Mouse (Mus musculus): Measurements from ENCODE around the gene Gpr171.

GRCm38 (mm10) chr3:59145194-59145593, 43.6 kb upstream of the Gpr171 start:
- TF ChIP-seq CTCF (IDR thresholded peaks at IDR 0.05; ENCODE audit: low read depth, low read length): no peak
- no peak for TF ChIP-seq GATA1 (IDR thresholded peaks at IDR 0.05; ENCODE audit: borderline replicate concordance, low read length)
